Mouse (Mus musculus) urinary bladder, postnatal 0 days (tissue): ENCODE measurements around the gene Gata1. TPM values are rescaled to one million over a fixed set of nuclear protein-coding genes. Genes with fewer than 3 reads are reported as not detected.

Source experiments
- polyA plus RNA-seq: library from polyadenylated mRNA; unstranded; fragments of >200 nt; fragmentation: Nextera tagmentation; extraction: Ambion mirVana; gene quantifications from 2 replicates; pipeline ENCODE4 v1.2.1, GENCODE M21; 2015

Gata1 gene
- polyA plus RNA-seq, result 0.19 and 0.42 TPM in 2 replicates

DNA sequence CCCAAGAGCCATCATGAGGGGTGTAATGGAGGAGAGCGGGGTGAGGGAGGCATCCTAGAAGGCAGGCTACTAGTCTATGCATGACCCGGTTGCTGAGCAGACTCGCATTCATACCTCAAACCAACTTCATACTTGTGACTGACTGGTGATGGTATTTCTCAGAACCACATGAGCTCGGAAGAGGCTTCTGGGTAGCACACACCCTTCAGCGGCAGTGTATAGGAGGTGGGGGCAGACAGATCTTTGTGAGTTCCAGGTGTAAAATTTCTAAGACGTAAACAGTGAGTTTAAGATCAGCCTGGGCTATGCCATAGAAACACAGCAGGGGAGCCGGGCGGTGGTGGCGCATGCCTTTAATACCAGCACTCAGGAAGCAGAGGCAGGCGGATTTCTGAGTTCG lies at the start of gene Gata1:
TSS of gene Gata1 (minus strand) at position 180 of the 400 bp plus-strand sequence.

DNA sequence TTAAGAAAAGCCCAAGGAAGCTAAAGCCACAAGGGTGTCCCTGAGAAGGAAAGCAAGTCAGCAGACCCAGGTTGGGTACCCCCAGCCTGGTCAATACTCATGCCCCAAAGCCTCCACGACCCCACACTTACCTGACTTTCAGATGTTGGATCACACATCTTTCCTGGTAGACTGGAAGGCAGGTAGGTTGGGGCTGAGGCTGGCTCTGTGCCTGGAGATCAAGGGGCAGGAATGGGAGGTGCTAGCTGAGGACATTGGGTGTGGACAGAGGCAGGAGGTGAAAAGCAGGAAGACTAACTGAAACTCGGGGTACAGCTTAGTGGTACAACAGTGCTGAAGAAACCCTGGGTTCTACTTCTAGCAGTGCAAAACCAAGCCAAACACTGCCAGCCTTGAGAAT lies 40.4 kb upstream of the Gata1 start, which contains the start of gene Glod5:
TSS of gene Glod5 (minus strand) at position 207 of the 400 bp plus-strand sequence.

DNA sequence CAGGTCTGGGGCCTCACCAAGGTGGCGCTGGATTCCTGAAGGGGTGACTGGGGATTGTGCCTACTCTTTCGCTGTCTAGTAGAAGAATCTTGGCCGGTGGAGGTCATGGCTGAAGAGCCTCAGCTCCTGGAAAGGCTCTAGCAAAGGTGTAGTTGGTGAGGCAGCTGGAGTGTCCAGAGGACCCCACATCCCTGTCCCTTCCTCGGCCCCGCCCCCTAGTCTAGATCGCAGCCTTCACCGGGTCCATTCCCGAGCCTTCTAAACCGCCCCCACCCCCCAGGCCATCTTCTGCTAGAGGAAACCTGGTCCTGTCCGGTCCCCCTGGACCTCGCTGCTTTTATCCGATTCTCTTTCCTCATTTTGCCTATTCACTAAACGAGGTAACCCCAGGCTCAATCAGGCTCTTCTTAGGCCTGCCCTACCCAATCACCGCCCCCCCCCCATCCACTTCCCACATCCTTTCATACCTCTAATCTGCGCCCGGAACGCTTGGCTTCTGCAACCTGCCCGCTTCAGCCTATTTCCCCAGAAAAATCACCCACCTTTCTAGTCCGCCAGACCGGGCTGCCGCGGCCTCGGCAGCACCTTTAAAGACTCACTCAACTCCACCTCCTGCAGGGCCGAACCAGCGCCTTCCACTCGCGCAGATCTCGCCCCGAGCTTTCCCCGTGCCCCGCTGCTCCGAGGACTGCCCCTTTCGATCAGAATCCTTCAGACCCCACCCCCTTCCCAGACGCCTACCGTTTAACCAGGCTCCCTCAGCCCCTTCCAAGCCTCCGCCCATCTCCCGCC lies 30.6 kb downstream of the Gata1 start, which contains the start of gene Hdac6:
TSS of gene Hdac6 (minus strand) at position 782 of the 792 bp plus-strand sequence.

DNA sequence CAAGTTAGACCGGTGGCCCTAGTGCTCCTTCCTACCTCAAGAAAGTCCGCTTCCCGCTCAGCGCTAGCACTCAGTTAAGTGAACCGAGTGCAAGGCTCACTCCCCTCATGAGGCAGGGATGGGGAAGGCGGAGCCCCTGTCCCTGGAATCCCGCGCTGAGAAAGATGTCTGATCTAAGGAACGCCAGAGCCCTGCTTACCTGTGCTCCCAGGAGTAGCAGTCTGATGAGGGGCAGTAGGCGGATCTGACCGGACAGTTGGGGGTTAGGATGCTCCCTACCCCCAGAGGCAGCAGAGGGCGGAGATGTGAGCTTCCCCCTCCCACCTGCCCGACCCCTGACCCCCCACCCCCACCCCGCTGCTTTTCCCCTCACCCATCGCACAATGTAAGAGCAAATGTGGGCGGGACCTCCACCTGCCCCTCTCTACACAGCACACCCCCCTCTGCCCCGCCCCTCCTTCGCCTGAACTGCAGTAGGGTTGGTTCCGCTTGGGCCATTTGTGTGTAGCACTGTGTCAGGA lies 49.5 kb downstream of the Gata1 start, which contains the start of gene Eras:
TSS of gene Eras (minus strand) at position 338 of the 521 bp plus-strand sequence.

DNA sequence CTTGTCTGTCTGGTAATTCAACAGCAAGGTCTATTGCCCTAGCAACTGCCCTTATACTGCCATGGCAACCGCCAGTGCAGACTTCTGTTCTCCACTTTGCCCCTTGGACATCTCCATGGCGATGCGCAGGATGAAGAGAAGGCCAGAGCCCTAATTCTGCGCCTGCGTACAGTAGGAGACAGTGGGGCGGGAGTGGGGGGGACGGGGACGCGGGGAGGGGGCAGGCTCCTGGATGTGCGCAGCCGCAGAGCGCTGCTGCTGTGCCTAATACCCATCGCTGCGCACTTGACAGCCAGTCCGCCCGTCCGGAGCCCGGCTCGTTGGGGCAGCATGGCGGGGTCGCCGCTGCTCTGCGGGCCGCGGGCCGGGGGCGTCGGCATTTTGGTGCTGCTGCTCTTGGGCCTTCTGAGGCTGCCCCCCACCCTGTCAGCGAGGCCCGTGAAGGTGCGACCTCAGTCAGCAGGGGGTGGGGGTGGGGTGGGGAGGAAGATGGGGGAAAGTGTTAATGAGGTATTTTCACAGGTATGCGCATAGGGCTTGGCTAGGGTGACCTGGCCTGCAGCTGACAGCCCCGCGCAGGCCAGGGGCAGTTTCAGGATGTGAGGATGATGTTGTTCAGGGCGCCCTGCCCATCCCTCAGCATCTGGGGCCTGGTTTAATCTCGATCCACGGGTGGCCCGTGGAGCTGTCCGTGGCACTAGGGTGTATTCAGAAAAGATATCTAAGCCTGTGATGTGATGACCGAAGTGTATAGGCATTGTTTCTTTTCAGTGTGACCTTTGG lies 58.1 kb downstream of the Gata1 start, which contains the start of gene Pcsk1n:
TSS of gene Pcsk1n (plus strand) at position 222 of the 783 bp plus-strand sequence.

Other genes starting within 250 kb of the Gata1 start
- gene Praf2, start 249.6 kb downstream of the Gata1 start, polyA plus RNA-seq, result 38.2 and 41.3 TPM in 2 replicates
- gene Ccdc120, start 227.2 kb downstream of the Gata1 start, polyA plus RNA-seq, result 9.0 and 10.0 TPM in 2 replicates
- gene Tfe3, start 215.5 kb downstream of the Gata1 start, polyA plus RNA-seq, result 21.3 and 23.4 TPM in 2 replicates
- gene Gripap1, start 188.3 kb downstream of the Gata1 start, polyA plus RNA-seq, result 19.2 and 23.6 TPM in 2 replicates
- 0.98 and 1.4 TPM in 2 replicates for gene Kcnd1, start 155.8 kb downstream of the Gata1 start, polyA plus RNA-seq
- gene Otud5, start 136.7 kb downstream of the Gata1 start, polyA plus RNA-seq, result 23.4 and 24.7 TPM in 2 replicates
- gene Pim2, start 99.8 kb downstream of the Gata1 start, polyA plus RNA-seq, result 4.7 and 5.1 TPM in 2 replicates
- 33.6 and 37.9 TPM in 2 replicates for gene Slc35a2, start 94.0 kb downstream of the Gata1 start, polyA plus RNA-seq
- gene Pqbp1, start 78.8 kb downstream of the Gata1 start, polyA plus RNA-seq, result 64.1 and 69.9 TPM in 2 replicates
- gene Timm17b, start 78.7 kb downstream of the Gata1 start, polyA plus RNA-seq, result 98.1 and 101 TPM in 2 replicates
- gene Gm10491, start 70.2 kb downstream of the Gata1 start, polyA plus RNA-seq, result not detected in 2 replicates
- not detected in 2 replicates for gene Gm10490, start 68.5 kb downstream of the Gata1 start, polyA plus RNA-seq
- gene Pcsk1n, start 58.2 kb downstream of the Gata1 start, polyA plus RNA-seq, result 0.71 and 0.74 TPM in 2 replicates
- not detected in 2 replicates for gene Eras, start 49.5 kb downstream of the Gata1 start, polyA plus RNA-seq
- gene Hdac6, start 30.2 kb downstream of the Gata1 start, polyA plus RNA-seq, result 9.2 and 9.7 TPM in 2 replicates
- not detected in 2 replicates for gene Glod5, start 40.4 kb upstream of the Gata1 start, polyA plus RNA-seq
- 13.4 and 15.2 TPM in 2 replicates for gene Suv39h1, start 96.7 kb upstream of the Gata1 start, polyA plus RNA-seq
- 0.46 and 0.93 TPM in 2 replicates for gene Was, start 112.4 kb upstream of the Gata1 start, polyA plus RNA-seq
- gene Wdr13, start 154.8 kb upstream of the Gata1 start, polyA plus RNA-seq, result 20.9 and 21.7 TPM in 2 replicates
- 526 and 612 TPM in 2 replicates for gene Rbm3, start 167.8 kb upstream of the Gata1 start, polyA plus RNA-seq
- gene Tbc1d25, start 198.1 kb upstream of the Gata1 start, polyA plus RNA-seq, result 7.1 and 7.2 TPM in 2 replicates
- gene Ebp, start 215.4 kb upstream of the Gata1 start, polyA plus RNA-seq, result 37.5 and 39.9 TPM in 2 replicates
- gene Porcn, start 228.5 kb upstream of the Gata1 start, polyA plus RNA-seq, result 17.8 and 20.1 TPM in 2 replicates